Mouse (Mus musculus) erythroblast, adult 5-6 weeks (primary cell): ENCODE results near the gene Abcg4. TPM values are rescaled to one million over a fixed set of nuclear protein-coding genes. Genes with fewer than 3 reads are reported as not detected.

ENCODE experiments used
- ATAC-seq: replicated peaks from 2 replicates; pipeline ENCODE4 v1.8.0; 2016; ENCODE audit warnings: moderate number of reproducible peaks, mild to moderate bottlenecking, moderate TSS enrichment, inconsistent platforms; ENCODE audit not compliant: poor library complexity, low FRiP score, severe bottlenecking
- total RNA-seq, 2 experiments: library from RNA; stranded (forward) in 1 of 2; stranded (reverse) in 1 of 2; fragments of 150-400 nt in 1 of 2; fragments of 200-764, 138-1000 nt in 1 of 2; gene quantifications; 2 replicates each; pipeline versions ENCODE4 v1.2.3 to v1.2.4; 2015 to 2017; ENCODE audit warnings: low replicate concordance in 2 of 2

Gene Abcg4
- total RNA-seq, 2 experiments from 2014 or later: 18.8 to 20.8 TPM

GRCm38 (mm10) chr9:44287401-44288075 lies 877 bp downstream of the Abcg4 start:
- peak; percentile 41 for ATAC-seq

DNA sequence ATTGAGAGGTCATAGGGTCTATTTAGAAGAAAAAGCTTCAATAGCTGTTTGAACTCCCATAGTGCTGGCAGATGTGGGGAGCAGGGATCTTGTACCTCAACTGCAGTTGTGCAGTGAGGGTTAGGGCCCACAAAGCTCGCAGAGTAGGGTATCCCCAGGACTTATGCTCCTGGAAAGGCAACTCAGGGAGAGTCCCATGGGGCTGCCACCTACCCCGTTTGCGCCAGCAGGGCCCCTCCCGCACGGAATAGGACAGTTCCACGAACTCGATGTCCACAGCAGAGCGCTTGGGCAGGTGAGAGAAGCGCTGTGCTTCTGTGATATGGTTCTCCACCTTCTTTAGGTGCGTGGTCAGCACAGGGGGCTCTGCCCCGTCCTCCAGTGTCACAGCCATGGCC lies 1.4 kb downstream of the Abcg4 start:
- ATAC-seq: peak; percentile 27

GRCm38 (mm10) chr9:44286256-44286850 lies 2.1 kb downstream of the Abcg4 start:
- peak; percentile 63 for ATAC-seq

- ATAC-seq: no peak
These were observed 5.2 kb downstream of the Abcg4 start for GRCm38 (mm10) chr9:44283183-44283582.

DNA sequence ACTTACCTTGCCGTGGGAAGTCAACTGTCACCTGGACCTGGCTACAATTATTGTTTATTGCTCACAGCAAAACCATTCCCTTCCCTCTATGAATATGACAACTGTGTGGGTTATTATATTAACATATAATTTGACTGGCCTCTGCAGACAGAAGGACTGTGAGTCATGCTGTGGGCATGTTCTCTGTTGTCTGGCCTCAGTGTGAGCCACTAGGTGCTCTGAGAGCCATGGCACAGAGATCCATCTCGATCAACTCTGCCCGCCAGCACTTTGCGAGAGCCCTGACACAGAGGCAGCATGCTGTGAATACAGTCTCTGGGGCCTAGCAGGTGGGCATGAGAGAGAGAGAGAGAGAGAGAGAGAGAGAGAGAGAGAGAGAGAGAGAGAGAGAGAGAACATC lies 18.4 kb downstream of the Abcg4 start:
- no peak for ATAC-seq

- 0 out of 2 replicates have a peak, but pooled peaks have one; percentile 43 for ATAC-seq
These were observed 19.3 kb downstream of the Abcg4 start for GRCm38 (mm10) chr9:44269077-44269476.

GRCm38 (mm10) chr9:44268432-44268831 lies 20.0 kb downstream of the Abcg4 start, which contains the start of gene Nlrx1:
Nlrx1 (minus strand) TSS chr9:44268599.
- peak; percentile 54 for ATAC-seq

DNA sequence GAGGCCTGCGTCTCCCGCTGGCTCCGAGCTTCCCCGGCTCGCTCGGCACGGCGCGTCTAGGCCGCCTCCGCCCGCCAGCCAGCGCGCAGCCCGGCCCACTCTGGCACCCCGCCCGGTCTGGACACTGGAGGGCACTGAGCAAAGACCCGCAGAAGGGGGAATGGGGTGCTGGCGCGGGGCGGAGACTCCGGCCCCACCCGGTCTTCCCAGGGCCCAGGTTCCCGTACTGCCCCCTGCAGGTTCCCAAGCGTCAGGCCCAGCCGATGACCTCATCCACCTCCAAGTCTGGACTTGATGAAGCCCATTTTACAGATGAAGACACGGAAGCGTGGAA lies 20.4 kb downstream of the Abcg4 start:
- ATAC-seq: peak; percentile 92

- no peak for ATAC-seq
These were observed 20.9 kb downstream of the Abcg4 start for GRCm38 (mm10) chr9:44267319-44268026.

DNA sequence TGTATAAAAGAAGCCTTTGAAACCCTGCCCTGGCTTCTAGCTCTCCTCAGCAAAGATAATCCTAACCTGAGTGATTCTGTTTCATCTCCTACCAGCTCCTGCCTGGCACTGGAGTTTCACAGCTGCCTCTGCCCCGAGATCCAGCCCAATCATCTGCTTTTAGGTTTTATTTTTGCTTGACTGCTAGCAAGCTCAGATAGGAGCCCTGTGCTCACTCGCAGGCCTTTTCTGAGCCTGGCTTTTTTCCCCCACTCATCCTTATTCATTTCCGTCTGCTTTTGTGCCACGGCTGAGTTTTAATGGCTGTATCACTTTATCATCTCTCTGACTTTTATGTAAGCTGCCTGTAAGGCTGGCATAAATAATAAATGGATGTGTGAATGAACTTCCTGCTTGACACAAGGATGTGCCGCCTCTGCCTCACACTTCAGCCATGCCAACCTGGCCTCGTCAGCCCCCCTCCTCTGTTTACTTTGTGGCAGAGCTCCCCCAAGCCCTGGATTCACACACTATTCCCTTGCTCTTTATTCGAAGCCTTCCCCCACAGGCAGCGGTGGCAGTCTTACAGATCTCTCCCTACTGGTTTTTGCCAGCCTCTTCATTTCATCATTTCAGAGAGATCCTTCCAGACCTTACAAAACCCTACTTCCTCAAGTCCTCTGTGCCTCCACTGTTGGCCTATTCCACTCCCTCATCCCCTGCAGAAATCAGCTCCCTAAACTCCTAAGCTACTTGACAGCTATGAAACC lies 21.8 kb downstream of the Abcg4 start:
- ATAC-seq: no peak

DNA sequence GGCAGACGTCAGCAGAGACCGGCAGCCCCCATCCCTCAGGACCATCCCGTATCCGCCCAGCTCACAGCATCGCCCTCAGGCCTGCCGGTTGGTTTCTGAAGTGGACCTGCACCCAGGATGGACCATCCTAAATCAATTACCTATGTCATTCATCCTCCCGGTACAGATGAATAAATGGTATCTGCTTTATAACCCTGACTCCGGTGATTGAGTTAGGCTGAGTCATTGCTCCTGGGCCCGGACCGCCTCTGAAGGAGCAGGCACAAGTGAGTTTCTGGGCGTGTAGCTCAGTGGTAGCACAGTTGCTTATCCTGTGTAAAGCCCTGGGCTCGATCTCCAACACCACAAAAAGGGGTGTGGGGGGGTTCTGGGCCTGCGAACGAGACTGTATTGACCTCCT lies 27.0 kb downstream of the Abcg4 start:
- ATAC-seq: no peak

- ATAC-seq: no peak
These were observed 29.4 kb downstream of the Abcg4 start for GRCm38 (mm10) chr9:44259014-44259413.

DNA sequence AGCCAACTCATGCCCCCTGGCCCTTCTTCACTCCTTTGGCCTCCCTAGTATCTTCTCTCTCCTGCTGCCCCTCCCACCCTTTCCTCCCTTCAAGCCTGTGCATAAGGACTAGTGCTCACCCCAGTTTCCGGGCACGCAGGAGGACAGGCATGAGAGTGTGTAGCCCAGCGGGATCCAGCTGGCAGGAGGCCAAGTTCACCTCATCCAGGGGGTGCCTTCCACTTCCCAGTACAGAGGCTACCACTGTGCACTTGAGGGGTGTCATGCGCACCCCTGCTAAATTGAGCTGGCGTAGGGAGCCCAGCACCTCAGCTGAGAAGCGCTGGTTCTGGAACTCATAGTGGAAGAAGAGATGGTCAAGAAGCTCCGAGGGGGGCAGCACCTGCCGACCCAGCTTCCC lies 32.2 kb downstream of the Abcg4 start:
- ATAC-seq: no peak

- ATAC-seq: no peak
These were observed 33.3 kb downstream of the Abcg4 start for GRCm38 (mm10) chr9:44255136-44255521.

DNA sequence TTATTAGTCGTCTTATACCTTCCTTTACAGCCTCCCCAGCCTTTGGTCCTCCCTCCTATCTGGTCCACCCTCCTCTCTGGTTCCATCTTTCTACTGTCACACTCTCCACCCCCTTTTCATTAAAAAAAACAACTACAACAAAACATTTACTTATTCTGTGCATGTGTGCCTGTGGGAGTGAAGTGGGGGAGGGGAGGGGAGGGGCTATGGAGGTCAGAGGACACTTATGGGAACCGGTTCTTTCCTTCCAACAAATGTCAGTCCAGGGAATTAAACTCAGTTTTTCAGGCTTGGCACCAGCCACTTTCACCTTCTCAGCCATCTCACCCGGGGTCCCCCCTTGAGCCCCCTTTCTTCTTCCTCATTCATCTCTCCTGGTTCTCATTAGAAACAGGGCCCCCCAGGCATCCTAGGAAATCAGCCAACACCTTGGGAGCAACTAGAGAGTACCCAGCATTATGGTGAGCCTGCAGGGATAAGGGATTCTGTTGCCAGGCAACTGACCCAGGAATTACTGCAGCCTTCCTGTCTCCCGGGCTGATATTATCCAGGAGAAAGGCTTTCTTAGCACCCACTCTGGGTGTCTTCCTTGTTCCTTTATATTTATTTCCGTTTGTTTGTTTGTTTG lies 33.8 kb downstream of the Abcg4 start:
- ATAC-seq: no peak

DNA sequence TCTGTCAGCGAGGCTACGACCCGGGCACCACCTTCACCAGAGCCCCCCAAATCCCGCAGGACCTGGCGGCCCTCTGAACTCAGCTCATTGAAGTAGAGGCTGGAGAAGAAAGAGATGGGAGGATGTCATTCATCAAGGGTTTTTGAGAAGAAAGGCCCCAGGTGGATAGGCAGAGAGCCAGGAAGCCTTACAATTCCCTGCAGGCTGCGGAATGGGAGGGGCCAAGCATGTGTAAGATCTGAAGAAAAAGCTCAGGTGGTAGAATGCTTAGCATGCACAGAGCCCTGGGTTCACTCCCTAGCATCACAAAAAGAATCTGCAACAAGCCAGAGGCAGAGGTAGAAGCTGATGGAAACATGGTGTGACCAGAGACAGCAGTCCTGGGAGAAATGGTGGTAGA lies 35.0 kb downstream of the Abcg4 start:
- ATAC-seq: no peak

GRCm38 (mm10) chr9:44251314-44251713 lies 37.1 kb downstream of the Abcg4 start, which contains the start of gene Pdzd3:
Pdzd3 (minus strand) TSS chr9:44251471.
- ATAC-seq: no peak

DNA sequence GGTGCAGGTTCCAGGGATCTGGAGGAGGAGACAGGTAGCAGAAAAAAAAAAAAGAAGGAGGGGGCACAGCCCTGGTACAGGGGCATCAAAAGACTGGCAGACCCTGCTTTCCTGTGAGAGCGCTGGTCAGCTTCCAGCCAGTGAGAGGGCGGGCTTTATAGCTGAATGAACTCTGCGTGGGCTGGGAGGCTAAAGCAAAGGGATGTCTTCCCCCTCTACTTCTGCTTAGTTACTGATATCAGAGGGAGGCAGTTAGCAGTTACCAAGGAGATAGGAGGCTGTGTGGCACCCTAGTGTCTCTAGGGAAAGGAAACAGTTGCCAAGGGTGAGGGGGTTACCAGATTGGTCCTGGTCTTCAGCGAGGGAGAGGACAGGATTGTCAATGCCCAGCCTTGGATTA lies 38.0 kb downstream of the Abcg4 start:
- ATAC-seq: no peak

DNA sequence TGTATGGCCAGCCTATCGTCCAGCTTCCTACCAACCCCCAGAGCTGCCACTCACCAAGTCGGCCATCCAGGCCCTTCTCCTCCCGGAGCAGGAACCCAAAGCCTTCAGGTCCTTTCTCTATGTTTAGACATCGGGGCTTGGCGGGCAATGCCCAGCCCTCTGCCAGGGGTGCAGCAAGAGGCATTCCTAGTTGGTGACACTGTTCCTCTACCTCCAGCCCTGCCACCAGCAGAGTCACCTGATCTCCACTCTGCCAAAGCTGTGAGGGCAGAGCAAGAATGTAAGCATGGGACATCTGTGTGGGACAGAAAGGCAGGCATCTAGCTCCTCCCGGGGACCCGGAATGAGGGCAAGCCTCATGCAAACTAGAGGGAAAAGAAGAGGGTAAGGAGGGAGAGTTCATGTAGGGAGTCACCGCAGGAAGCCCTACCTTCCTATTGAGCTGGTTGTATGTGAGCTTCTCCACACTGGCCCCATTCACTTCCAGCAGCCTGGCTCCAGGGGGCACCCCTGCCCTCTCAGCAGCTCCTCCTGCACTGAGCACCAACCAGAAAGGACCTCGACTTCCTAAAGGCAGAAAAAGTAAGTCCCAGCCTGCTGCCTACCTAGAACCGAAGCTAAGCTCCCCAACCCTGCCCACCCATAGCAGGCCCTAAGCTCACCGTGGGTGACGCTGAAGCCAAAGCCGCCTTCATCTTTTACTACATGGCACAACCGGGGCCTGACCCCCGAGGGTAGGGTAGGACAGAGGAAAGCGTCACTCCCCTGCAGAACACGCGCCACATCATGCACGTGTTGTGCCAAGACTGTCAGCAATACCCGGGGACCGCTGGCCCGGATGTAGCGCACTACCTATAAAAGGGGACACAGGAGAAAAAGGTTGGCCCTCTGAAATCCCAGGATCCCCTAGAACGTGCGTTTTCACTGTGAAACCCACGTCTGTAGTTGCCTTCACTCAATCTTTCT lies 39.0 kb downstream of the Abcg4 start:
- ATAC-seq: peak; percentile 41; the same call in 1 of the 2 replicates
